Mouse (Mus musculus) liver, postnatal 0 days (tissue): ENCODE data around the gene Ppp1r35.

ENCODE experiments used
- CTCF ChIP-seq: sonication (generic); IDR thresholded peaks from 2 replicates; pipeline ENCODE4 v1.5.1; 2016; ENCODE audit warnings: antibody characterized with exemption, low read depth
- EP300 ChIP-seq: IDR thresholded peaks from 2 replicates; pipeline ENCODE4 v1.6.1; 2016; ENCODE audit warnings: antibody characterized with exemption, low read depth, mild to moderate bottlenecking

GRCm38 (mm10) chr5:137766270-137766669 lies 12.4 kb upstream of the Ppp1r35 start:
- peak; percentile 76 for TF ChIP-seq CTCF
- no peak for TF ChIP-seq EP300
